Mouse (Mus musculus) neutrophil, adult 5-6 weeks (primary cell): ENCODE data around the gene Vmp1. TPM values are rescaled to one million over a fixed set of nuclear protein-coding genes. Genes with fewer than 3 reads are reported as not detected.

Source experiments
- ATAC-seq: fragments of 151-379, 151-347 bp; 2 replicates; pipeline ENCODE4 v1.8.0; 2017; ENCODE audit warnings: mild to moderate bottlenecking, moderate TSS enrichment; ENCODE audit not compliant: insufficient number of reproducible peaks, poor library complexity, low FRiP score, severe bottlenecking; ENCODE audit errors: extremely low read depth
- total RNA-seq: library from RNA; stranded (forward); fragments of 200-1000 nt; gene quantifications from 2 replicates; pipeline ENCODE4 v1.2.3, GENCODE M21; 2017

Vmp1 gene
- total RNA-seq, 1 experiment from 2014 or later, result 221 TPM

DNA sequence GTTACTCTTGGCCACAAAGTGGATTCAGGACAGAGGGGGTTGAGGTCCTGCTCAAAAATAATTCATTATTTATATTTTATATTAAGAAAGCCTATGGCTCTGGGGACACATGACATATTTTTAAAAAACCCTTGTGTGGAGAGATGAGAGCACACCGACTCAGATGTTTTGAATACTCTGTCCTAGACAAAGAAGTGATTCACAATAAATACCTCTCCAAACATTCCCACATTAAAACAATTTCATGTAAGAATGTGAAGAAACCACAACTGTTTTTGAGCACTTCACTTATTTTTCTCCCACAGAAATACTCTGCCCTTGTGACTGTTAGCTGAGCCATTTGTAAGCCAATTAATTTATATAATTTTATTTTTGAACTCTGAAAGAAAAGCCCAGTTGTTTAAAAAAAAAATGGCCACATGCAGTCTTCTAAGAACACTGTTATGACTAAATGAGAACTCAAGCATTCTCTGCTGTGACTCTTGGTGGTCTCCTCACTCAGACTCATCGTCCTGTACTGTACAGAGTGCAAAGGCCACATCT is 75.8 kb downstream of the Vmp1 start:
- ATAC-seq, result no peak

DNA sequence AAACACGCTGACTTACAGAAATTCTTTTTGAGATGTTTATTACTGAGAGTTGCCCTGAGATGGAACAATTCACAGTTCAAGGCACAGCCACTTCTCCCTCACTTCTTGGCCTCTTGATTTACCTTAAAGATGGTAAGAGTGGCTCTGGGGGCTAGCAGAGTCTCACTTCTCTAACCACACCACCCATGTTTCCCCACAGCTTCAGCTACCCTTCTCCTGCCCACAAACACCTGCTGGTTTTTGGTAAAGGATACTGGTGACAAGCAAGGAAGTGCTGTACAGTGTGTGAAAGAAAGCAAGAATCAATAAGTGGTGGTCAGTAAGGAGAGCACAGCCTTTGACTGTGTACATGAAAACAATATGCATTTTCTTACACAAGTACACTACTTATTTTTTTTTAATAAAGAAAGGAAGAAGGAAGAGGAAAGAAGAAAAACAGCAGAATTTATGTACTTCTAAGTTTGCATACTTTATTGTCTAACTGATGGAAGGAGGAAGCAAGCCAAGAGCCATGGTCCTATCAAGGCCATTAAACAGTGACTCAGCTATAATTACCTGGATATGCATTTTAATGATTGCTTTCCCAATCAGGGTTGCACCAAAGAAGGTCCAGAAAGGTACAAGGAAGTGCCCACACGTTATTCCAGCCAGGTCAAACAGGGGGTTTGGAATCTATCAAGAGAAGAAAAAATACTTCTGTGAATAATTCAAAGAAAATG is 76.9 kb downstream of the Vmp1 start:
- no peak for ATAC-seq

DNA sequence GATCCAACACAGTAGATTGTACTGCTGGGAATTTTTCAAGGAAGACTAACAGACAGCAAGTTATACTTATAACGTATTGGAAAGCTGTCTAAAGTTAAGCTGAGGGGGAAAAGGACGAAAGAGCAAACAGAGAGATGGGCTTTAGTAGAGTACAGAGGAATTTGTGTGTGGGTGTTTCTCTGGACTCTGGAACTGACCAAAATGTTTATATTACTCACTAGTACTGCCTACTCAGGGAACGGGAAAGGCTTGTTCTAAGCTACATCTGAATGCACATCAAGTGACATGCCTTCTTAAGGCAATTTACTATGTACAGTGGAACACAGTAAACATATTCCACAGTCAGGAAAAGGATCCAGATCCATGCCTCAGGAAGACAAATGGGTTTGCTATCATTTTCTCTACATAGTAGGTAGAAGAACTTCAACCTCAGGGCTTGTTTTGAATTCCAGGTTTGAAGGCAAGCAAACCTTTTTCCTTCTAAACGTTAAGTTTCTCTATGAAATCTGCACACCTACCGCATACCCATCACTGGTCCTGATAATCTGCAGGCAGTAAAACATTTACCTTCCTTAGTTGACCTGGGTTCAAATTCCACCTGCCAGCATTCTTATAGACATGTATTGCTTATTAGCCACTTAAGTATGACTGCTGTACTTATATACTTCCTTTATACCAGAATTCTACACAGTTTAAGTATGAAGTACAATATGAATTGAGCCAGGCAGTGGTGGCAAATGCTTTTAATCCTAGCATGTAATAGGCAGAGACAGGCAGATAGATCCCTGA is 78.7 kb downstream of the Vmp1 start:
- no peak for ATAC-seq

DNA sequence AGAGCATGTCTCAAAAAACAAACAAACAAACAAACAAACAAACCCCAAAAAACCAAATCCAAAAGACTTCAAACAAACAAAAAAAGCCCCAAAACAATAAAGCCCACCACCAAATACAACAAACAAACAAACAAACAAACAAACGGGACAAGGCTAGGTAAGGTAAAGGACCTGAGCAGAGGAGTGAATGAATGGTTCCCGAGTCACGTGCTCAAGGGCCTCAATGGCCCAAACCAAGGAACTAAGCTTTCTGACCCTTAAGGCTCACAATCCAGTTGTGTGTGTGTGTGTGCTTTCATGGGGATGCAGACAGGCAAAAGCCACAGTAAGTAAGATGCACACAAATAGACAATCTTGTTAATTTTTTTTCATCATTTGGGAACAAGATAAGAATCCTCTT is 79.3 kb downstream of the Vmp1 start:
- ATAC-seq, result no peak

DNA sequence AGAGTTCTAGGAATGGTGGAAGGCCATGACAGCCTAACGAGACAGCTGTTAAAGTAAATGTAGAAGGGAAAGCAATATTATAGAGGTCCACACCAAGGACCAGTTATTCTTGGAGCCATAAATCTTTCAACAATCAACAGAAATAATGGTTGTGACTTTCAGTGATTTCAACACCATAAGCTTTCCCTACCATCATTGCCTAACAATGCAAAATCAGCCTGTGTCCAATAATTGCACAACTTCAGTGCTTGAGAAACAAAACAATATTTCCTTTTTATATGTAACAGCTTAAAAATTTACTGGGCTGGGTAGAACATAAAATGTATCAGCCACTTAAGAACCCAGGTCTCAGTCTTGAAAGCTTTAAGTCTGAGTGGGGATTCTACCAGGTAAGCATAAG is 79.9 kb downstream of the Vmp1 start:
- 0 out of 2 replicates have a peak, but pooled peaks have one; percentile 30 for ATAC-seq

DNA sequence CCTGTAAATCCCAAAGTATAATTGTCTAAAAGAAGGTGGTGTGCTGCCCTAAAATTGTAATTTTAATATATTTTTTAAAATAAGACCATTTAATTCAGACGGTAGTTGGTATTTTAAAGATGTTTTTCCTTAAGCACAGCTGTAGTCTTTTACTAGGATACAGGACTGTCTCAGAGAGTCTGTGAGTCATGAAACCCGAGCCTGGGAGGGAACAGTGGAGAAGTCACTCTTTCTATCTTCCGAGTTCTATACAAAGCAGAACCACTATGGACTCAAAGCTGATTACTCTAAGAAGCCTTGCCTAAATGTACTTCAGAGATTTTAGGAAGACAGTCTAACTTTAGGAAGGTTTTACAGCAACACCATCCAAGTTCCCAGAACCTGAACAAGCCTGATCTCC is 81.5 kb downstream of the Vmp1 start:
- no peak for ATAC-seq

DNA sequence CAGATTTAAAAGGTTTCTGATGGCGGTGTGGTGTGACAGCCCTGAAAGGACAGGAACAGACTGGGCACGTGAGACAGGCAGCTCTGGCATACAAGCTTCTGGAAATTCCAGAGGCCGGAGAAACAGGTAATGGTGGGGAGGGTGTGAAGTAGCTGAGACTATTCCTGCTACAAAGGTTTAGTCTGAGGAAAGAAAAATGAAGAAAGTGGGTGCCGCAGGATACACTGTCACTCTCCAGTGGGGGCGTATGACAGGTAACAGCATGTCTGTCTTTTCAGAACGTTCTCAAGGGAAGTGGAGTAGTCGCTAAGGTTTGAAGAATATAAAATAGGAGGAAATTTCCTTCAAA is 83.5 kb downstream of the Vmp1 start:
- ATAC-seq, result no peak

DNA sequence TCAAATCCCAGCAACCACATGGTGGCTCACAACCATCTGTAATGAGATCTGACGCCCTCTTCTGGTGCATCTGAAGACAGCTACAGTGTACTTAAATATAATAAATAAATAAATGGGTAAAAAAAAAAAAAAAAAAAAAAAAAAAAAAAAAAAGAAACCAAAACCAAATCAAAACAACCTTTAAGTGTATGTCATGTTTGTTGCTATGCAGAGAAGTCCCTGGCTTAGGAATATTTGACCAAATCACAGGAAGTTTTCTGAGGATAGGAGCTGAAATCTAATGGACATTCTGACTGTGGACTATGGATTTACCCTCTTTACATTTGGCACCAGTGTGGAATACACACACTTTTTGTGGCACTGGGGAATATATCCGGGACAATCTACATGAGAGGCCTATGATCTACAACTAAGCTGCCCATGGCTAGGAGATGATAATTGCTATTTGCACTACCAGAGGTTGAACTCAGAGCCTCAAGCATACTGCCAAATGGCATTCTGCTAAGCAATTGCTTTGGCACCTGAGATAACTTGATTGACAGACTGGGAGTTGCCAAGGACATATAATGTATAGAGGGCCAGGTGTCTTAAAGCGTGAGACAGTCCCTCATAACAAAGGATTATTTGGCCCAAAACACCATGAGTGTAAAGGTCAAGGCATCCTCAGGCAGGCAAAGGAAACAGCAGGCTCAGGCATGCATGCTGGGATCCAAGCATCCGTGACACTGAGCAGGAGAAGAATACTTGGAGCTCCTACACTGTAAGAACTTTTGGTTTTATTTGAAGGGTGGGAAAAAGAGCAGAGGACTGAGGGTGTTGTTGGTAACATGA is 84.0 kb downstream of the Vmp1 start:
- no peak for ATAC-seq

DNA sequence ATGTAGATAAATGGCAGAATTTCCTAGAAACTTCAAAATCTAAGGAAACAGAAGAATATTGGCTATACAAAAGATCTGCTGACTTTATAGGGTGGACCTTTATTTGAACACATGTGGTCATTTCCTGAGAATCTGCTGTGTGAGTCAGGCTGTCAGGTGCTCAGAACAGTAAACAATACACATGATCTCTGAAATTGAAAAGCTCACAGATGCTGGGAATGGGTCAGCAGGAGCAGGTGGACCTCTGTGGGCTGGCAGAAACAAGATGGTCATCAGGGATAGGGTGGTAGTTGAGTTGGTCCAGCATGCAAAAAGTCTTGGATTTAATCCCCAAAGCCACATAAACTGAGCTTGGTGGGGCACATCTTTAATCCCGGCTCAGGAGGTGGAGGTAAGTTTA is 85.1 kb downstream of the Vmp1 start:
- no peak for ATAC-seq

DNA sequence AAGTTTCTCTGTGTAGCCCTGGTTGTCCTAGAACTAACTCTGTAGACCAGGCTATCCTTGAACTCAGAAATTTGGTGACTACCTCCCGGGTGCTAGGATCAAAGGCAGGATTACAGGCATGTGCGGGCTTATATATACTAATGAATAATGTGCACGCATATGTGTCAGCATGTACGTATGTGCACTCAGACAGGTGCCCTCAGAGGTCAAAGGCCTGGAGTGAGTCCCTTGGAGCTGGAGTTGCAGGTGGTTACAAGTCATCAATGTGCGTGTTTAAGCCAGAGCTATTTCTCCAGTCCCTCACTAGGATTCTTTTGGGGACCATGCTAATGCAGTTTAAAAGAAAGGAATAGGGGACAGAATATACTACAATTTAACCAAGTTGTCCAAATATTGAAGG is 85.5 kb downstream of the Vmp1 start:
- ATAC-seq, result no peak

DNA sequence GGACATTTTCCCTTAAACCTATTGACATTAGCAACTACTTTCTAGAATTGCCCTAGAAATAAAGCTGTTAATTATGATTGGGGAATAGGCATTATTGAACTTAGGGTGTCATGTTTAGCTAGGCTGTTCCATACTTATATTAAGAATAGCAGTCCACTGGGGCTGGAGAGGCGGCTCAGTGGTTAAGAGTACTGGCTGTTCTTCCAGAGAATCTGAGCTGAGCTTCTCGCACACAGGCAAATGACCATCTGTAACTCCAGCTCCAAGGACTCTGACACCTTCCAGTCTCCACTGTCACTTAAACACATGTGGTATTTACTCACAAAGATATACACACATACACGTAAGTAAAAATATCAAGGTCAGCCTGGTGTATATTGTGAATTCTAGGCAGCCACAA is 86.7 kb downstream of the Vmp1 start:
- no peak for ATAC-seq

DNA sequence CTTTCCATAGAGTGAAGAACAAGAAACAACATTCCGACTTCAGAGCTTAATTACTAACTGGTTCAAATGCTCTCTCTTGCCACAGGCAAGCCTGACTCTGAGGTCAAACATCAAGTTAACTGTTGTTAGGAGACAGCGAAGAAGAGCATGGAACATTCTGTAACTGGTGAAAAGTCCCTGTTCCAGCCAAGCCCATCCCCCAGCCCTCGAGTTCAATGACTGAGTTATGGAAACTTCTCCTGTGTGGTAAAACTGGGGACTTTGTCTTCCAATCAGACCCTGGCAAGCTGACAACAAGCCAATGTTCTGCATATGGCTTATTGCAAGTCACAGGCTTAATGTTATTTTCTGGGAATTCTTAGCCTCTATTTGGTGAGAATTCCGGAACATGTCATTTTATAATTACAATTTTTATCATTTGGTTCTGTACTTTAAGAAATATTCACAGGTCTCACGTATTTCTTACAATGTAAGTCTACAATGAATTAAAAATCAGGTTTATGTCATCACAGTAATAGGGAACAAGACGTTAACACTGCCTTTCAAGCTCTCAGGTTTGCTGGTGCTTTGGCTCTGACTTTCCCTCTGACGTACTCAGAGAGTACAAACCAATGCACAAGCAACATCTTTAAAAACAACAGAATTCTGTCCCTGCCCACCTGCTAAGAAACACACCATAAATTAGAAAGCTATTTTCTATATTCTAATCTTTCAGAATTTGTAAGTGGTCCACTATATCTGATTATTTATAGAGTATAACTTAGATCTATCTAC is 87.3 kb downstream of the Vmp1 start:
- ATAC-seq, result no peak

DNA sequence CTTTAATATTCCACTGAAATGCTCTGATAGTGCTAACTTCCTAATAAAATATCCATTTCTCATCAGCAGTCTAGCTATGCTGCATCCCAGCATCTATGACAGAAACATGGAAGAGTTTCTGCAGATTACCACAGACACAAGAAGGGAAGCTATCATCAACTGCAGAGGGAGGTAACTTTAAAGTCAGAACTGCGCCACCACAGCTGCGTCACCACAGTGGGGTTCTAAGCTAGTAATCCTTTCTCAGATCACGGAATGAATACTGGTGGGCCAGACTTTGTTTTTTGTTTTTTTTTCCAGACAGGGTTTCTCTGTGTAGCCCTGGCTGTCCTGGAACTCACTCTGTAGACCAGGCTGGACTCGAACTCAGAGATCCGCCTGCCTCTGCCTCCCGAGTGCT is 88.3 kb downstream of the Vmp1 start:
- ATAC-seq, result no peak

DNA sequence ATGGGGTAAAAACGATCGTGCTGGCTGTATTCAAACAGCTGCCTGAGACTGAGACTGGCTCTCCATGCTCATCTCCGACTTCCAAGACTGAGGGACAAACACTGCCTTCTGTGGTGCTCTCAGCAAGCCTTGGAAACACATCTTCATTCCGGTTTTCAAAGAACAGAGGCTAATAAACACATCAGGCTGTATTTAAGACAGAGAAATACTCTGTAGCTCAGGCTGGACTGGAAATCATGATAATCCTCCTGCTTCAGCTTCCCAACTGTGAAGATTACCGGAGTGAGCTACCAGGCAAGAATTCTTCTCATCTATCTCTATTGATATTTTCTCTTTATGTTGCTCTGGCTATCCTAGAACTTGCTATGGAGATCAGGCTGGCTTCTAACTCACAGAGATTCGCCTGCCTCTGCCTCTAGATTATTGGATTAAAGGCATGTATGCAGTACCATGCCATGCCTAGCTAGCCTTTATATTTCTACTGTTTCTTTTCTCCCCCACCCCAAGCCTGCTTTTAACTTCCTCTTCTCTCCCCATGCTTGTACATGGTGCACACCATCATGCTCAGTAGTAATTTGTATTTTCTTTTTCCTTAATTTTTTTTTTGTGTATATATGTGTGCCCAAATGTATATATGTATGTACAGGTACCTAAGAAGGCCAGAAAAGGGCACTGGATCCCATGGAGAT is 89.3 kb downstream of the Vmp1 start:
- no peak for ATAC-seq

DNA sequence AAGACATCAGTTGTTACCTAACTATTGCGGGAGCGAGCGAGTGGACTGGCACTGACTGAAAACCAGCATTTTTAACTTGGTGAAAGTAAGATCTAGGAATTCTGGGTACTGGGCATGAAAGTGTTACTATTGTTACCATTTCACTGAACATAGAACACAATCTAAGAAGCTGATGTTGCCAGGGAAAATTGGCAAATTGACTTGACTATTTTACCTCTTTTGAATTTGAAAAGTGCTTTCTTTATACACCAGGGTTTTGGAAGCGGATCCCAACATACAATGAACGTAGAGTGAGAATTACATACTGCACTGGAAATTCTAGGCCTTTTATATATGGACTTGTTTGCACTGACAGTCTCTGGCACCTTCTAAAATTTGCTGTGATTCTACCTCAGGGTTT is 90.2 kb downstream of the Vmp1 start:
- ATAC-seq, result no peak

DNA sequence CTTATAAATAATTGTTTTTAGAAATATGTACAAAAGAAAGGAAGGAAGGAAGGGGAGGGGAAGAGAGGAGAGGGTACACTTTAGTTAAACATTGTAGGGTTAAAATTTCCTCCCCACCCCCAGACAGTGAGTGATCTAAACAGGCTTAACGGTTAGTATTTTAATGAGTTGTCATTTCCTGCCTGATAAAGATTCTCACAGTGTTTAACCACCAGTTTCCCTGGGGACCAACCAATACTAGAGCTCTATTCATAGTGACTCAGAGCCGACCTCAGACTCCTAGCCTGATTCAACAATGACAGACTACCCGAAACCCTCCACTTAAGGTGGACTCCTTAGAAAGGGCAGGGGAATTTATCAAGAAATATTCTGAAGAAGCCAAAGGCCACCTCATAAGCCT is 90.6 kb downstream of the Vmp1 start:
- peak; percentile 87 for ATAC-seq

DNA sequence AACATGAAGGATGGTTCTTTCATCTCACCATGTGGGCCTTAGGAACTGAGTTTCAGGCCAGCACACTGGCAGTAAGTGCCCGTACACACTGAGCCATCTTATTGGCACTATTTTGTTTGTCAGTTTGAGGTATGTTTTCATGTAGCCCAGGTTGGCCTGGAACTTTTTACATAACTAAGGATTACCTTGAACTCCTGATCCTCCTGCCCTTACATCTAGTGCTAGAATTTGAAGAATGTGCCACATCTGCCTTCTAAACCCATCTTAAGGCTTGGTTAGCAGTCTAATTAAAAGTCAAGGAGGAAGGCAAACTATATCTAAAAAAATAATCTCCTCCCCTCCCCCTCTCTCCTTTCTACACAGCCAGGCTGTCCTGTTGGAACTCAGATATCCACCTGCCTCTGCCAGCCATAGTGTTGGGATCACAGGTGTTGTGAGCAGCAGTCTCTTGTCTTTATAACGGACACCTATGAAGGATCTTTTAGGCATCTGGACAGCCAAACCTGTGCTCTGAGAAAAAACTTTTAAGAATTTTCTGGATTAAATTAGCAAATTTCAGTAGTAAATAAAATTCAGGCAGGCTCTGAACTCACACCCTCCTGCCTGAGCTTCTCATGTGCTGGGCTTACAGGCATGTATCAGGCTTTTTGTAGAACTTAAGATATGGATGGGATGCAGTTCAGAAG is 91.6 kb downstream of the Vmp1 start:
- ATAC-seq, result no peak

DNA sequence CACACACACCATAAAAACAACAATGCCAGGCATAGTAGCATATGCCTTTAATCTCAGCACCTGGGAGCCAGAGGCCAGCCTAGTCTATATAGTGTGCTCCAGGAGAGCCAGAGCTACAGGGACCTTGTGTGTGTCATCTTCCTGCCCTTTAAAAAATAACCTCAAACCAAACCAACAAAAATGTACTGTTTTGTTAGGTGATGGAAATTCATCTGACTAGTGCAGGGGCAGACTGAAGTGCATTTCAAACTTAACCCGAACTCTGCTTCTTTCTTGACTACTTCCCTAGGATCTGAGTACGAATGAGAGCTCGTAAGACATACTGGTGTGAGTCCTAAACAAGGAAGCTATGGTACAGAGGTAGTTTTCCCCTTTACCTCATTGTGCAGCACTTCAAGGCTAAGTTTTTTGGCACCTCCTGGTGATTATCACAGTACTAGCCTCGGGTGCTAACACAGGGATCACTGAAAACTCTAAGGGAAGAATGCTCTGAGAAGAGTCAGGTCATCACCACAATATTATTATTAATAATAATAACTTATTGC is 92.3 kb downstream of the Vmp1 start:
- ATAC-seq, result no peak
